Mouse (Mus musculus) C2C12 (cell line): ENCODE measurements around the gene Ap1m1. TPM values are rescaled to one million over a fixed set of nuclear protein-coding genes. Genes with fewer than 3 reads are reported as not detected.

ENCODE experiments used
- H3K27me3 ChIP-seq: one replicate; pipeline ENCODE4 v1.6.1; 2011; ENCODE audit not compliant: control insufficient read depth, insufficient read depth, insufficient read length
- H3K36me3 ChIP-seq: one replicate; pipeline ENCODE4 v1.6.1; 2011; ENCODE audit not compliant: control insufficient read depth, insufficient read depth
- H3K4me3 ChIP-seq: one replicate; pipeline ENCODE4 v1.5.1; 2011; ENCODE audit warnings: mild to moderate bottlenecking, control low read depth; ENCODE audit not compliant: poor library complexity, insufficient read depth, severe bottlenecking
- H3K79me2 ChIP-seq: one replicate; pipeline ENCODE4 v1.6.1; 2011; ENCODE audit not compliant: control insufficient read depth, insufficient read depth
- H3K79me3 ChIP-seq: one replicate; pipeline ENCODE4 v1.6.1; 2011; ENCODE audit warnings: low read depth, control low read depth
- H3ac ChIP-seq: one replicate; pipeline ENCODE3; 2011; ENCODE audit warnings: low read depth; ENCODE audit not compliant: control insufficient read depth, insufficient read length
- CEBPB ChIP-seq: IDR thresholded peaks from one replicate; pipeline ENCODE4 v1.6.1; 2011; ENCODE audit warnings: low read depth, mild to moderate bottlenecking, control low read depth, moderate library complexity
- CTCF ChIP-seq: IDR thresholded peaks from one replicate; pipeline ENCODE4 v1.5.1; 2011; ENCODE audit not compliant: control insufficient read depth, insufficient read depth, insufficient read length
- FOSL1 ChIP-seq: IDR thresholded peaks from one replicate; pipeline ENCODE4 v1.8.0; 2011; ENCODE audit warnings: mild to moderate bottlenecking, low read length; ENCODE audit not compliant: poor library complexity, insufficient read depth, severe bottlenecking
- MAX ChIP-seq: IDR thresholded peaks from one replicate; pipeline ENCODE4 v1.6.1; 2011; ENCODE audit warnings: mild to moderate bottlenecking, control low read depth
- MYOD1 ChIP-seq: IDR thresholded peaks from one replicate; pipeline ENCODE4 v1.6.1; 2011; ENCODE audit warnings: low read depth; ENCODE audit not compliant: control insufficient read depth, insufficient read length
- MYOG ChIP-seq: IDR thresholded peaks from one replicate; pipeline ENCODE4 v1.6.1; 2011; ENCODE audit not compliant: control insufficient read depth, insufficient read length; ENCODE audit errors: extremely low read depth
- USF1 ChIP-seq: IDR thresholded peaks from one replicate; pipeline ENCODE4 v1.6.1; 2011; ENCODE audit warnings: low read depth, mild to moderate bottlenecking, control low read depth, moderate library complexity
- polyA plus RNA-seq: library from polyadenylated mRNA; unstranded; fragments of >200 nt; fragmentation: generic; extraction: Trizol; gene quantifications from one replicate; pipeline ENCODE4 v1.2.1, GENCODE M21; 2012; ENCODE audit warnings: missing spikeins

Gene Ap1m1
- polyA plus RNA-seq, 1 experiment, result 77.7 TPM

GRCm38 (mm10) chr8:72261019-72261418, 21.2 kb downstream of the Ap1m1 start:
- H3ac ChIP-seq, result no peak overlapping the region
- peaks cover 5% of the 10 kb centered on the region for H3K27me3 ChIP-seq
- no peaks in the 10 kb centered on the region for H3K36me3 ChIP-seq
- H3K4me3 ChIP-seq, result no peak overlapping the region
- H3K79me2 ChIP-seq, result no peaks in the 10 kb centered on the region
- TF ChIP-seq FOSL1 (no peak), CTCF (no peak), MYOG (no peak), MAX (no peak), CEBPB (no peak), USF1 (no peak), MYOD1 (no peak)
- no peaks in the 10 kb centered on the region for H3K79me3 ChIP-seq

- H3K27me3 ChIP-seq, result peaks cover 5% of the 10 kb centered on the region
- no peaks in the 10 kb centered on the region for H3K79me3 ChIP-seq
- TF ChIP-seq CTCF (no peak), FOSL1 (no peak), MYOD1 (no peak), MYOG (no peak), MAX (no peak), USF1 (no peak), CEBPB (no peak)
- H3K4me3 ChIP-seq, result no peak overlapping the region
- H3K79me2 ChIP-seq, result no peaks in the 10 kb centered on the region
- H3ac ChIP-seq, result no peak overlapping the region
- no peaks in the 10 kb centered on the region for H3K36me3 ChIP-seq
Measured at GRCm38 (mm10) chr8:72261431-72261830, 21.6 kb downstream of the Ap1m1 start.

- no peaks in the 10 kb centered on the region for H3K36me3 ChIP-seq
- no peaks in the 10 kb centered on the region for H3K79me3 ChIP-seq
- H3K4me3 ChIP-seq, result no peak overlapping the region
- peaks cover 5% of the 10 kb centered on the region for H3K27me3 ChIP-seq
- H3ac ChIP-seq, result no peak overlapping the region
- no peaks in the 10 kb centered on the region for H3K79me2 ChIP-seq
- TF ChIP-seq MYOD1 (no peak), CTCF (peak; percentile 21)
Measured at GRCm38 (mm10) chr8:72261872-72262271, 22.1 kb downstream of the Ap1m1 start.

GRCm38 (mm10) chr8:72262756-72263155, 22.9 kb downstream of the Ap1m1 start:
- Histone ChIP-seq H3K79me2 (no peaks in the 10 kb centered on the region), H3K4me3 (no peak overlapping the region), H3K27me3 (peaks cover 5% of the 10 kb centered on the region), H3ac (no peak overlapping the region), H3K36me3 (no peaks in the 10 kb centered on the region), H3K79me3 (no peaks in the 10 kb centered on the region)
- TF ChIP-seq MYOD1, result no peak
- no peak for TF ChIP-seq FOSL1
- TF ChIP-seq MYOG, result no peak
- no peak for TF ChIP-seq USF1
- no peak for TF ChIP-seq MAX
- TF ChIP-seq CEBPB, result no peak
- TF ChIP-seq CTCF, result no peak

- Histone ChIP-seq H3ac (no peak overlapping the region), H3K79me2 (no peaks in the 10 kb centered on the region), H3K4me3 (no peak overlapping the region), H3K27me3 (peaks cover 5% of the 10 kb centered on the region), H3K36me3 (no peaks in the 10 kb centered on the region), H3K79me3 (no peaks in the 10 kb centered on the region)
- TF ChIP-seq CTCF (no peak), FOSL1 (no peak), MAX (no peak), CEBPB (no peak)
Measured at GRCm38 (mm10) chr8:72263451-72263850, 23.6 kb downstream of the Ap1m1 start.

GRCm38 (mm10) chr8:72265342-72265741, 25.5 kb downstream of the Ap1m1 start:
- Histone ChIP-seq H3K27me3 (peaks cover 5% of the 10 kb centered on the region), H3K36me3 (no peaks in the 10 kb centered on the region), H3K4me3 (no peak overlapping the region), H3K79me3 (no peaks in the 10 kb centered on the region), H3K79me2 (no peaks in the 10 kb centered on the region), H3ac (no peak overlapping the region)
- TF ChIP-seq MAX (no peak), USF1 (no peak), CTCF (no peak), MYOD1 (no peak), FOSL1 (no peak), CEBPB (no peak), MYOG (no peak)
